Mouse (Mus musculus) c-Kit-positive CD71-positive TER-119-positive erythroid progenitor cells, embryonic 14.5 days (primary cell): ENCODE results near the gene Psenen.

ENCODE experiments used
- DNase-seq: peaks from one replicate; pipeline ENCODE4 v3.0.0-alpha.2; 2013; ENCODE audit warnings: low spot score

The Psenen gene

GRCm38 (mm10) chr7:30563117-30563905, at the start of gene Psenen, which contains the start of the genes U2af1l4 and Gm49396:
TSS of gene Psenen (minus strand) at chr7:30563627.
TSS of gene U2af1l4 (plus strand) at chr7:30563301.
TSS of gene Gm49396 (plus strand) at chr7:30563344.
- peak; percentile 98 for DNase-seq

- no peak for DNase-seq
Measured at GRCm38 (mm10) chr7:30612654-30613402, 49.4 kb upstream of the Psenen start, which contains the start of gene Upk1a. TSS of gene Upk1a (minus strand) at chr7:30612847.

GRCm38 (mm10) chr7:30610043-30610442, 46.6 kb upstream of the Psenen start:
- no peak for DNase-seq

- DNase-seq: no peak
Measured at GRCm38 (mm10) chr7:30608476-30608875, 45.0 kb upstream of the Psenen start.

- DNase-seq: peak; percentile 42
Measured at GRCm38 (mm10) chr7:30607706-30608309, 44.4 kb upstream of the Psenen start.

GRCm38 (mm10) chr7:30604944-30605343, 41.5 kb upstream of the Psenen start:
- DNase-seq: no peak

- DNase-seq: no peak
Measured at GRCm38 (mm10) chr7:30604424-30604823, 41.0 kb upstream of the Psenen start.

GRCm38 (mm10) chr7:30602583-30602982, 39.2 kb upstream of the Psenen start:
- DNase-seq: no peak

- DNase-seq: no peak
Measured at GRCm38 (mm10) chr7:30600651-30601050, 37.2 kb upstream of the Psenen start.

- DNase-seq: peak; percentile 86
Measured at GRCm38 (mm10) chr7:30599933-30600353, 36.5 kb upstream of the Psenen start.

GRCm38 (mm10) chr7:30598786-30599185, 35.4 kb upstream of the Psenen start, which contains the start of gene Zbtb32:
TSS of gene Zbtb32 (minus strand) at chr7:30598909.
- DNase-seq: no peak

- DNase-seq: no peak
Measured at GRCm38 (mm10) chr7:30596811-30597210, 33.4 kb upstream of the Psenen start.

GRCm38 (mm10) chr7:30596093-30596492, 32.7 kb upstream of the Psenen start:
- no peak for DNase-seq

- no peak for DNase-seq
Measured at GRCm38 (mm10) chr7:30594510-30595024, 31.1 kb upstream of the Psenen start.

GRCm38 (mm10) chr7:30593579-30594509, 30.4 kb upstream of the Psenen start:
- no peak for DNase-seq

- DNase-seq: no peak
Measured at GRCm38 (mm10) chr7:30592772-30593423, 29.5 kb upstream of the Psenen start.

- DNase-seq: no peak
Measured at GRCm38 (mm10) chr7:30591605-30591951, 28.2 kb upstream of the Psenen start.

- DNase-seq: no peak
Measured at GRCm38 (mm10) chr7:30590927-30591604, 27.6 kb upstream of the Psenen start.

GRCm38 (mm10) chr7:30589435-30590301, 26.2 kb upstream of the Psenen start:
- peak; percentile 79 for DNase-seq
